Mouse (Mus musculus) hindbrain, embryonic 10.5 days (tissue): ENCODE measurements at regions not wholly inside any gene's neighbourhood (a gene's known extent, or its start where the extent isn't known, plus 50 kb on each side); places are given as distances from the start of the nearest gene placed in this dataset.

Experiments
- DNase-seq: peaks from one replicate; pipeline ENCODE4 v3.0.0-alpha.2; 2017; ENCODE audit warnings: low spot score
- H3K27ac ChIP-seq: fragments of 300-500 bp; sonication (generic); 2 replicates; pipeline ENCODE4 v1.5.1; 2016; ENCODE audit warnings: mild to moderate bottlenecking, moderate library complexity
- H3K27me3 ChIP-seq: fragments of 300-500 bp; sonication (generic); 2 replicates; pipeline ENCODE4 v1.6.1; 2016; ENCODE audit warnings: mild to moderate bottlenecking; ENCODE audit not compliant: poor library complexity, insufficient read depth, severe bottlenecking
- H3K36me3 ChIP-seq: fragments of 300-500 bp; sonication (generic); 2 replicates; pipeline ENCODE4 v1.6.1; 2016; ENCODE audit warnings: mild to moderate bottlenecking, moderate library complexity
- H3K4me1 ChIP-seq: fragments of 300-500 bp; sonication (generic); replicated peaks from 2 replicates; pipeline ENCODE4 v1.6.1; 2016; ENCODE audit warnings: mild to moderate bottlenecking
- H3K4me3 ChIP-seq: fragments of 300-500 bp; sonication (generic); 2 replicates; pipeline ENCODE4 v1.5.1; 2016; ENCODE audit warnings: mild to moderate bottlenecking, moderate library complexity
- H3K9me3 ChIP-seq: fragments of 300-500 bp; sonication (generic); 2 replicates; pipeline ENCODE4 v1.6.1; 2016; ENCODE audit warnings: mild to moderate bottlenecking, moderate library complexity
- WGBS: fragments of 180-500 bp; shearing (Covaris S2); methylation state at CpG from one replicate; pipeline ENCODE4 v1.1.7; 2016; 5-methylcytosine and 5-hydroxymethylcytosine counted together

DNA sequence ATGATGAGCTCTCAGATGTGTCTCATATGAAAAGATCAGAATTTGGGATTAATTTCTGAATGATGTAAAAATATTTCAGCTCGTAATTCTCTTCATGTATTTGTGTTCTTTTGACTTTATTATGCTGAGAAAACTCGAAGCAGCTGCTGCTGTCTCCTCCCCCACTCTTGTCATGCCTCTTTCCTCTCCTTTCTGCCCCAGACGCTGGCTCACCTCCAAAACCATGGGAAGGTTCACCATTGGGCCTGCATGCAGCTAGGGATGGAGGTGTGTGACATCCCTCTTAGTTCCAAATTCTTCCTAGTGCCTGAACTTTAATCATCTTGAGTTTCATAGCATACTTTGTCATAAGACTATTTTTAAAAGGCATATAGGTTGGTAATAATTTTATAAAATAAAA lies 492.3 kb downstream of the Plcl1 start:
- H3K27ac ChIP-seq: no peak overlapping the region
- H3K9me3 ChIP-seq: no peaks in the 10 kb centered on the region
- no peak overlapping the region for H3K4me3 ChIP-seq
- H3K27me3 ChIP-seq: peaks cover 5% of the 10 kb centered on the region; the same call in 1 of the 2 replicates
- no peak for DNase-seq
- H3K4me1 ChIP-seq: no peaks in the 10 kb centered on the region
- H3K36me3 ChIP-seq: no peaks in the 10 kb centered on the region
- WGBS: 60% methylated on average over 3 of the region's 3 CpGs

DNA sequence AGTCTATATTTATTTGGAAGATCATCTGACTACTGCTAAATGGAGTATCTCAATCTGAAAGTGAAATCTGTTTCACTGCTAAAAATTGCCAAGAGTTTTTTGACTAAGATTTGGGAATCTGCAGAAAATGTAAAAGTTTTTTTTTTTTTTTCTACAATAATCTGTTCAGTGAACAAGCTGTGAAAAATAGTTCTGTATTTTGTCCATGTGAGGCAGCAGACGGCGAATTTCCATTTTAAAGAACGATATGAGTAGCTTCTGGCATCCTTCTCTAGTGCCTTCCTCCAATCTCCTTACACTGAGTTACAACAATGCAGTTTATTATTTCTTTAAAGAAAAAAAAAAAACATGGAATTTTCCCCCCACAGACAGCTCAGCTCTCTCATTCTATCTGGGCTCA lies 494.3 kb downstream of the Plcl1 start:
- no peak for DNase-seq
- WGBS: 89% methylated on average over 3 of the region's 3 CpGs
- Histone ChIP-seq H3K4me1 (no peaks in the 10 kb centered on the region), H3K36me3 (no peaks in the 10 kb centered on the region), H3K27me3 (no peaks in the 10 kb centered on the region), H3K4me3 (no peak overlapping the region), H3K27ac (no peak overlapping the region), H3K9me3 (peaks cover under 1% of the 10 kb centered on the region)

DNA sequence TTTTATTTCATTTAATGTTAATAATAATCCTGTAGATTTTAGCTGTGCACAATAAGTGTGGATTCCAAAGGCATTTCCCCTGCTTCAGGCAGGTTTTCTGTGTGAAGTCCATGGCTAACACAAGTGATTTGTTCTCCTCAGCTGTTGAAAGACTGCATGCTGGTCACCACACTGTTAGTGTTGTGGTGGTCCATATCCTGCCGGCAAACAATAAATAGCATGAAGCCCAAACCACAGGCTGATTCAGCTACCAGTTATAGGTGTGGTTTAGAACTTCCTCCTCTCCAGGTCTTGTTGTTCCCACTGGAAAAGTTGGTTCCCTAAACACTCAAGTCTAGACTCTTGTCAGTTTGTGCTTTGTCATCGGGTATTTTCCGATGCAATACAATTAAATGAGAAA lies 497.5 kb downstream of the Plcl1 start:
- Histone ChIP-seq H3K4me3 (no peak overlapping the region), H3K36me3 (no peaks in the 10 kb centered on the region), H3K27ac (no peak overlapping the region), H3K9me3 (peaks cover 6% of the 10 kb centered on the region), H3K27me3 (no peaks in the 10 kb centered on the region), H3K4me1 (no peaks in the 10 kb centered on the region)
- 86% methylated on average over 3 of the region's 3 CpGs for WGBS
- DNase-seq: no peak

DNA sequence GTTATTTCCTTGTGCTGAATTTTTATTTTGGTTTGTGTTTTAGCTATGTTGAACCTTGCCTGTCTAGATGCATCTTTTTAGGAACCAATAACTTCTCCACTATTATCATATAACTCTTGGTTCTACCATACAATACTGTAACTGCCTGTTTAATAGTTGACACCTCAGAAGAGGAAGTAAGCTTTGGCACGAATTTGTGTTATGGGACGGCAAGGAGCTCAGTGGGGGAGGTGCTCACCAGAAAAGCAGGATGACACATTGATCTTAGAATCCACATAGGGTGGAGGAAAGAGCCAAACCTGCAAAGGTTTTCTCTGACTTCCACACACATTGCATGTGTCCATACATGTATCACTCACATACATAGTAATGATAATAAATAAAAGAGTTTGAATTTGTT lies 498.9 kb downstream of the Plcl1 start:
- no peaks in the 10 kb centered on the region for H3K36me3 ChIP-seq
- H3K27ac ChIP-seq: no peak overlapping the region
- no peak for DNase-seq
- H3K9me3 ChIP-seq: peaks cover 6% of the 10 kb centered on the region
- no peaks in the 10 kb centered on the region for H3K27me3 ChIP-seq
- no peaks in the 10 kb centered on the region for H3K4me1 ChIP-seq
- 85% methylated on average over 2 of the region's 2 CpGs for WGBS
- H3K4me3 ChIP-seq: no peak overlapping the region

DNA sequence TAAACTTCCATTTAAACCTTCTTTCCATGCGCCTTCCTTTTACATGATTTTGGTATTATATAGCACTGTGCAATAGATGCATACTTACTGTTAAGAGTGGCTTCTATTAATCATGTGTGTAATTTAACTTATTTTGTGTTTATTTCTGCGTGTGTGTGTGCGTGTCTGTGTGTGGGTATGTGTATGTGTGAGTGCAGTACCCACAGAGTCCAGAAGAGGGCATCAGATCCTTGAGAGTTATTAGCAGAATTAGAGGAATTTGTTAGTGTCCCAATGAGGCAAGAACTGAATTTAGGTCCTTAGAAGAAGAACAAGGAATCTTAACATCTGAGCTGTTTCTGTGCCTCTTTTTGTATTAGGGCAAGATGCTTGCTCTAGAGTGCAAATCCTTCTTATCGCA lies 499.5 kb downstream of the Plcl1 start:
- H3K27me3 ChIP-seq: no peaks in the 10 kb centered on the region
- no peaks in the 10 kb centered on the region for H3K4me1 ChIP-seq
- H3K36me3 ChIP-seq: no peaks in the 10 kb centered on the region
- no peak for DNase-seq
- no peak overlapping the region for H3K4me3 ChIP-seq
- no peak overlapping the region for H3K27ac ChIP-seq
- WGBS: 95% methylated on average over 4 of the region's 4 CpGs
- peaks cover 6% of the 10 kb centered on the region for H3K9me3 ChIP-seq

DNA sequence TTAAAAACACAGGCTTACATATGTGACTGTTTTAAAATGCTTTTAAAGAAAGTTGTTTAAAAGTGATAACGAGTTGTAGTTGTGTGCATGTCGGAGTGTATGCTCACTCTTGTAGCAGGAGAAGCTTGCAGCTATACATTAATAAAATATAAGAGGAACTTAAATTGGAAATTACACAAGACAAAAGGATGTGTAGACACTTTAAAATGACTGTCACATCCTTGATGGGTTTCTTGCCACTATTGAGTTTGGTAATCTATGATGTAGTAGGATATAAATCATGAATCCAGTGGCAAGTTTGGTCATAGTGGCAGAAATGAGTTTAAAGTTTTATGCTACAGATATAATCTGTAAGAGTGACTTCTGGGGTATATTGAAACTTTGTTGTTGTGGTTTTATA lies 504.3 kb downstream of the Plcl1 start:
- H3K36me3 ChIP-seq: no peaks in the 10 kb centered on the region
- no peaks in the 10 kb centered on the region for H3K27me3 ChIP-seq
- peaks cover 6% of the 10 kb centered on the region for H3K9me3 ChIP-seq
- no peak for DNase-seq
- H3K4me3 ChIP-seq: no peak overlapping the region
- 90% methylated on average over 2 of the region's 2 CpGs for WGBS
- no peak overlapping the region for H3K27ac ChIP-seq
- no peaks in the 10 kb centered on the region for H3K4me1 ChIP-seq

DNA sequence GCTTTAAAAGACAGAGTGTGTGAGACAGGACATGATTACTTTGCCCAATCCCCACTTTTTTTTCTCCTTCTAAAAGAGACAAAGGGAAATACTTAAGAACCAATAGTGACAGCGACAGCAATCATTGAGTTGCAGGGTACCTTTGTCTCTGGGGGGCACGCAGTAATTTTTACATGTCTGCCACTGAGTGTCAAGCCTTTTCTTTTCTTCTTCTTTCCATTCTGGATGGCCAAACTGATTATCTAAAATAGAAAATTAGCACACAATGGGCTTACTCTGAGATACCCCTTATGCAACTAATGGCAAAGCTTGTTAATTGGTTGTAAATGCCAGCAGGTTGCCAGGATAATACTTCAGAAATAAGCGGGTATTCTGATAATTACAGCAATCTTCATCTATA lies 508.6 kb downstream of the Plcl1 start:
- DNase-seq: no peak
- WGBS: 86% methylated on average over 3 of the region's 3 CpGs
- no peaks in the 10 kb centered on the region for H3K27me3 ChIP-seq

DNA sequence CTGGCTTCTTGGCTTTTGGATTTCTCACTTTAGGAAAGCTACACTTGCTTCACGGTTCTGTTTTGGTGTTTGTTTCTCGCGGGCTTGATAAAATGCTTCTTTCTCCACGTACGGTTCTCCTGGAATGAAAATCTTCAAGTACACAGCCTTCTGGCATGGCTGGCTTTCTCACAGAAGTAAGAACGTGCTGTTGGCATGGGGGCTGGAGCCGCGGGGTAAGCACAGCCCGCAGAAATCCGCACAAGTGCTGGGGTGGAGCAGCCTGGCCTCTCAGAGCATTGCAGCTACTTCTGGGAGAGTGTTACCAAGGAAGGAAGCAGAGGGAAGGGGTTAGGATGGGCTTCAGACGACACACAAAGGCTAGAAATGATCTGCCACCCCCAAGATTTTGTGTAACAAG lies 510.2 kb downstream of the Plcl1 start:
- no peak overlapping the region for H3K4me3 ChIP-seq
- H3K36me3 ChIP-seq: no peaks in the 10 kb centered on the region
- H3K27me3 ChIP-seq: no peaks in the 10 kb centered on the region
- no peak overlapping the region for H3K27ac ChIP-seq
- no peaks in the 10 kb centered on the region for H3K4me1 ChIP-seq
- 61% methylated on average over 11 of the region's 11 CpGs for WGBS
- no peaks in the 10 kb centered on the region for H3K9me3 ChIP-seq
- DNase-seq: no peak

More for the DNA sequence above, 508.6 kb downstream of the Plcl1 start:
- H3K36me3 ChIP-seq: no peaks in the 10 kb centered on the region
- H3K4me3 ChIP-seq: no peak overlapping the region
- H3K9me3 ChIP-seq: no peaks in the 10 kb centered on the region
- H3K27ac ChIP-seq: no peak overlapping the region
- H3K4me1 ChIP-seq: no peaks in the 10 kb centered on the region

DNA sequence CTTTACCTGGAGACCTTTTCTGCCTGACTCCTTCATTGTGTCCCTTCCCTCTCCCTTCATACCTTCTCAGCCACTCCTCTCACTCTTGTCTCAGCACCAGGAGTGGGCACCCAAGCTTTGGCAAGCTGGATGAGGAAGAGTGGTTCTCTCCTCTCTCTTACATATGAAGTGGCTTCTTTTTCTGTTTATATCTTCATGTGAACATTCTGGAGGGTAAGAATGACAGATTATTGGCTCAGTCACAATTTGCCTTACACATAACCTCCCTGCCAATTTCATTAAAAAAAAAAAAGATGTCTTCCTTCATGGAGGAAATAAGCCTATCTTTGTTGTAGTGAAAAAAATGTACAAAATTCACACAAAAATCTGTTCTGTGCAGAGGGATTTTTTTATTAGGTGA lies 513.8 kb downstream of the Plcl1 start:
- no peaks in the 10 kb centered on the region for H3K9me3 ChIP-seq
- H3K36me3 ChIP-seq: no peaks in the 10 kb centered on the region
- no peak overlapping the region for H3K4me3 ChIP-seq
- no peak for DNase-seq
- no peaks in the 10 kb centered on the region for H3K4me1 ChIP-seq
- H3K27ac ChIP-seq: no peak overlapping the region
- no peaks in the 10 kb centered on the region for H3K27me3 ChIP-seq

DNA sequence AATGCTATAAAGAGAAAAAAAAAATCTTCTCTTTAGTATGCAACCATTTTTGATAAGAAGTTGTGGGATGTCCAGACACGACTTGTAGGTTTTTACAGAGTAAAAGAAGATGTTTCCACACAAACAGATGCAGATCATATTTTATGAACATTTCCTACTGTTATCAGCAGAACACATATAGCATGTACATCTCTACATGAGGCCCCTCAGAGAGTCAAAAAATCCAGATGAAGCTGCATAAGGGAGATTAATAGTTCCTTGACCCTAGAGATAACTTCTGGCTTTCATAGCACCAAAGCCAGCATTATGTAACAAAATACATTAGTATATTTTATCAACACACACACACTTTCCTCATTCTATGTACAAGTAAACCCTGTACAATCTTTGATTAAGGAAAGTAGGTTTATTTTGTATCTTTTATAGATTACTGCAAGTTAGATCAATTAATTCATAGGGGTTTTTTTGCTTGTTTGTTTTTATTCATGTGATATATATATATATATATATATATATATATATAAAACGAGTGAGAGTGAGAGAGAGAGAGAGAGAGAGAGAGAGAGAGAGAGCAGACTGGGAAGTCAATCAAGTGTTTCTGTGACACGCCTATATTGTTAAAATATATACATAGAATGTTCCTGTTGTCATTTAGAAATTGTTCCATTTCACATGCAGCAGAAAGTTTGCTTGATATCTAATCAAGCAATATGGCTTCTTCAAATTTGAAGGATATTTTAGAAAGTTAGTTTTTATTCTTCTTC lies 541.2 kb downstream of the Plcl1 start:
- no peak overlapping the region for H3K4me3 ChIP-seq
- H3K36me3 ChIP-seq: no peaks in the 10 kb centered on the region
- H3K27ac ChIP-seq: no peak overlapping the region
- DNase-seq: no peak
- 70% methylated on average over 3 of the region's 3 CpGs for WGBS
- H3K9me3 ChIP-seq: no peaks in the 10 kb centered on the region
- no peaks in the 10 kb centered on the region for H3K4me1 ChIP-seq
- no peaks in the 10 kb centered on the region for H3K27me3 ChIP-seq

DNA sequence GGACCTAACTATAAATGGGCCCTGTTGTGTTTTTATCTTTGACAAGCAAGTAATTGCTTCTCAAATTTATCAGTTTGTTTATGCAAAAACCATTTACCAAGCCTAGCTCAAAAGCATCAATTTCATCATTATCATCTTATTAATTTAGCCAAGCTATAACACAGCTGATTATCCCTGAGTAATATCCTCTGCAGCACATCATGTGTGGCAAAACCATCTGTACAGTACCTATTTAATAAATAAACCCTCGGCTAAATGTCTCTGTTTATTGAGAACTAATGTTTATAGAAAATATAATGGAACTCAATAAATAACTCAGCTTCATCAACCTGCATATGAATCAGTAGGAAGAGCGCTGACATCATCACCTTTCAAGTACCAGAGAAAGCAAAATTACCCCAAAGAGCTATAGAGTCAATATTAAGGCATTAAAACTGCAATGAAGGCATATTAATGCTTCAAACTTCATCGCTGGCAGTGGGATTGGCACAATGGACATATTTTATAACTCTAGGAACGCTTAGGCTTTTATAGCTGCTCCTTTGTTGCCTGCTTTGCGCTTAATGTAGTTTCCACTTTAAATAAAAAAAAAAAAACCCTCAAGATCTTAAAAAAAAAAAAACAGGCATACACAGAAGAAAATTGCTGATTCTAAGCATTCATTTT lies 542.0 kb downstream of the Plcl1 start:
- 88% methylated on average over 5 of the region's 5 CpGs for WGBS
- H3K36me3 ChIP-seq: no peaks in the 10 kb centered on the region
- DNase-seq: no peak
- H3K4me1 ChIP-seq: no peaks in the 10 kb centered on the region
- no peaks in the 10 kb centered on the region for H3K27me3 ChIP-seq
- H3K9me3 ChIP-seq: no peaks in the 10 kb centered on the region
- H3K27ac ChIP-seq: no peak overlapping the region
- no peak overlapping the region for H3K4me3 ChIP-seq

DNA sequence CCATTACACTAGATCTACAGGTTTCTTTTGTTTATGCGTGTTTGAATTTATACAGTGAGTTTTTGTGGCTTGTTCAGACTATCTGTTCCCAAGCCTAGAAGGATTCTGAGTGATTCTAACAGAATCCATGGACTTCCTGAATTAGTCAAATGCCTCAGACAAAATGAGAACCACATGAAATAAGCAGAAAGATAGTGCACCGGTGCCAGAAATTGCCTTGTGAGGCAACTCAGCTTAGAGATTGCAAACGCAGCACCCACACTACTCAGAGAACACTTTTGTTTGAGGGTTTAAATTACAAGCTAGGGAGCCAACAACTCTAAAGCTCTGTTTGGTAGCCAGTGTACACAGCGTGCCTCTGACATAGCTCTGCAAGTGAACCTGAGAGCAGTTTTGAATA lies 543.9 kb downstream of the Plcl1 start:
- 85% methylated on average over 4 of the region's 4 CpGs for WGBS
- Histone ChIP-seq H3K36me3 (no peaks in the 10 kb centered on the region), H3K27me3 (no peaks in the 10 kb centered on the region), H3K9me3 (no peaks in the 10 kb centered on the region), H3K4me3 (no peak overlapping the region), H3K4me1 (no peaks in the 10 kb centered on the region), H3K27ac (no peak overlapping the region)
- DNase-seq: no peak

DNA sequence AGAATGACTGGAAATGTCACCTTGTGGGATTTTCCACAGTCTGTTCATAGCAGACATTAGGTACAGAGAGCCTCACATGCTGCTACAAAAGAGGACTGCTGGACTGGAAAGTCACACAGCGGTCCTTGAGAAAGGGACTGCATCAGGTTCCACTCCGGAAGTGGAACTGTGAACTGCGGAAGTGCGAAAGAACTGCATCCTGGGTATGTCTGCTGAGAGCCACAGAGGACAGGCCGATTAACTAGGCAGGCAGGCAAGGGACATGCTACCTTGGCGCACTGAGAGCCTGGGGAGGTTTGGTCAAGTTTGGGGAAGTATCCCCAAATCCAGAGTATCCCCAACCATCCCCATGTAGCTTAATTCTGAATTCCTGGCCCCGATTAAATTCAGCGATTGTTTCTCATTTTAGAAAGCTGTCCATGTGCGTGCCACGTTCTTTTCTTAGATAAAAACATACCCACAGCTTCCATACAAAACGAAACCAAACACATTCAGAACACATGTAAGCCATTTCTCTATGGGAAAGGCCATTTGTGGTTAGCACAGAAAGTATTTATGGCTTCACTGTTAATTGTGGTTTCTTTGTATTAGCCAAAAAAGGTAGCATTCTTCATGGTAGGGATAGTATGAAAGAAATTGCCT lies 552.2 kb downstream of the Plcl1 start:
- Histone ChIP-seq H3K27me3 (no peaks in the 10 kb centered on the region), H3K27ac (no peak overlapping the region), H3K4me1 (no peaks in the 10 kb centered on the region), H3K9me3 (no peaks in the 10 kb centered on the region), H3K36me3 (no peaks in the 10 kb centered on the region), H3K4me3 (no peak overlapping the region)
- DNase-seq: no peak
- WGBS: 81% methylated on average over 11 of the region's 11 CpGs
